Mouse (Mus musculus): ENCODE measurements at regions not wholly inside any gene's neighbourhood (a gene's known extent, or its start where the extent isn't known, plus 50 kb on each side); places are given as distances from the start of the nearest gene placed in this dataset.
"Not testable (repeated sequence)": the region's sequence is repeated elsewhere in the genome, so short reads cannot be mapped to it uniquely, and the experiment has no call there.

- not testable (repeated sequence) for DNase-seq
Observed at GRCm38 (mm10) chr8:37251234-37251633, 257.8 kb downstream of the AI429214 start.

DNA sequence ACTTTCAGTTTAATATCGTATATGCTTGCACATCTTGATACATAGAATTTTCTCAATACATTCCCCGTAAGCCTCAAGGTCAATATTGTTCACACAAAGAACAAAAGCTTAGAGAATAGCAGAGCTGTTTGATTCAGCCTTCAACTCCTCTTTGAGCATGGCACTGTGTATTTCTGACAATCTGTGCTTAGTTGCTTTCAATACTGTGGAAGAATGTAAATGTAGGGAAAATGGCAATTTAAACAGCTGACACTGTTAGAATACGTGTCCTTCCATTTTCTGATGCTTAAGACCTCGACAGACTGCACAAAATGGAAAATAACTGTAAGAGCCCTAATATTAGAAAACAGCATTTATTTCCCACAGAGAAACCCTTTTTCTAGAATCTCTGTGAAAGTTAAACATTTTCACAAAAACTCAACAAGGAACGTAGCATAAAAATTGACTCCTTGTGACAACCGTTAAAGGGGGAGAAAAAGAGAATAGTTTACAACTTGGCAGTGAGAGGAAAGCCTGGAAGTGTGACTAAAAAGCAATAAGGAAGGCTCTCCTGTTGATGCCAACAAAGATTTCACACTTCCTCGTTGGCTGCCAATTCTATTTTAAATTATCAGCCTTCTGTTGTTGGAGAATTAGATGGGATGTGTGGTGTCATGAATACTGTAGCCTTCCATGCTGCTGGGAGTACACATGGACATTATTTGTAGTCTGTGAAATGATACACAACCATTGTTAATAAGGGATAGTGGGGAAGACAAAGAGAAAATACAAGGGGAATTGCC lies 297.9 kb downstream of the AI429214 start:
- no peak for DNase-seq

Data from retina, postnatal 1 day (tissue).